Mouse (Mus musculus): ENCODE data around the gene Osbpl3. TPM values are rescaled to one million over a fixed set of nuclear protein-coding genes. Genes with fewer than 3 reads are reported as not detected.

The Osbpl3 gene
- total RNA-seq, 2 experiments from 2014 or later = 24.0 to 35.0 TPM

- no peak for DNase-seq
- intact Hi-C loops (cut with DNase I) = no loop called here
Measured at GRCm38 (mm10) chr6:50244126-50244525, 211.9 kb downstream of the Osbpl3 start.

Other genes starting within 250 kb of the Osbpl3 start
- under 1 TPM; 0.33 to 0.42 TPM for gene Gsdme, start 192.3 kb downstream of the Osbpl3 start, total RNA-seq (2021)
- gene Cycs, start 110.3 kb upstream of the Osbpl3 start, total RNA-seq (2021) = 100 to 1,000 TPM; 168 to 176 TPM
- gene 4921507P07Rik, start 140.4 kb upstream of the Osbpl3 start, total RNA-seq (2021) = under 1 TPM; 0.27 to 0.36 TPM
- not detected for gene Npvf, start 198.2 kb upstream of the Osbpl3 start, total RNA-seq (2021)

All from heart, postnatal 36 days (tissue).